Mouse (Mus musculus) erythroblast, embryonic 14.5 days (primary cell): ENCODE results near the gene Pmel.

Experiments
- GATA1 ChIP-seq: IDR thresholded peaks from 2 replicates; pipeline ENCODE4 v1.6.1; 2012; ENCODE audit warnings: low read length, inconsistent platforms, mixed read lengths
- TAL1 ChIP-seq: IDR thresholded peaks from 3 replicates; pipeline ENCODE4 v1.6.1; 2012; ENCODE audit warnings: low read length, inconsistent platforms, mixed read lengths

DNA sequence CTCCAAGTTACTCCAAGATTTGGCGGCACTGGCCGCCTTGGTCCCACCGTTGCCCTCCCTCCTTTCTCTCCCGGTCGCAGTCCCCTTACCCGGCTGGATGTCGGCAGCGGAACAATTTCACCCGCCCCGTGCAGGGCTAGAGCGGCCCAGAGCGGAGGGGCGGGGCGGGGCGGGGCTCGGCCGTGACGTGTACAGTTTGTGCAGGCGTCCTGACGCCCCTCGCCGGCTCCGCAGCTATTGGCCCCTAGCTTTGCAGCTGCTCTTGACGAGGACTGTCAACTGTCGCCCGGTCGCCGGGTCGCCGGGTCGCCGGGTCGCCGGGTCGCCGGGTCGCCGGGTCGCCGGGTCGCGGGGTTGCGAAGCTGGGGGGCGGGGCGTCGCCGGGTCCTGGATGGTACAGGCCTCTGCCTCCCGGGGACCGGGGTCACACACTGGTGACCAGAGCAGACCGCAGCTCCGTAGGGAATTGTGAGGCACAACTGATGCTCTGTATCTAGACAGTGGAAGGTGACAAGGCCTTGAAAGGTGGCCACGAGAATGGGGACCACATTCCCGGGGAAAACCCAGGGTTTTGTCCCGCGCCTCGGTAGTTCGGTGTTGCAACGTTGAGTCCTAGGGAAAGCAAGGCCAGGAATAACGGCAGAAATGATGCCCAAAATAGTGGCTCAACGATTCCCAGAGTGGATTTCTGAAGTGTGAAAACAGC lies 30.1 kb upstream of the Pmel start, which contains the start of gene Suox:
- TF ChIP-seq GATA1 (no peak), TAL1 (no peak)
